Mouse (Mus musculus): ENCODE data around the gene Lmf2. TPM values are rescaled to one million over a fixed set of nuclear protein-coding genes. Genes with fewer than 3 reads are reported as not detected.

Gene Lmf2
- total RNA-seq, 2 experiments from 2014 or later: 14.8 to 20.0 TPM

DNA sequence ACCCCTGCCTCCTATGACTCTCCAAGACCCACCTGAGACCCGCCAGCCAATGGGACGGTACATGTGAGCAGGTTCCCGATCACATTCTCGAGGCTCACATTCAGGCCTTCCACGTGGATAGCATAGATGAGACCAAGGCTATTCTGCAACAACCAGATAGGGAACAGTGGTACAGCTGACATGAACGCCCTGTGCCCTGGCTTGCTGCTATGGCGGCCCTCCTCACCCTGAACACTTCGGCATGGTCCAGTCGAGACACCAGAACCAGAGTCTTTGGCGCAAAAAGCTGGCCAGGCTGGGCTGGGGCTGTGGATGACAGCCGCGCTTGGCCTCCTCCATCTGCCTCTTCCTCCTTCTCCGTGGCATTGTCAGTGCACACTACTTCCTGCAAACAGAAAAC is 48.0 kb downstream of the Lmf2 start:
- DNase-seq (ENCODE audit: low spot score in 2 of 2): no peak
- Histone ChIP-seq H3K4me3 (peak overlapping the region; percentile 23), H3K27ac (peak overlapping the region; percentile 93)
- no peak for TF ChIP-seq CTCF (conservative IDR thresholded peaks at IDR 0.05)

DNA sequence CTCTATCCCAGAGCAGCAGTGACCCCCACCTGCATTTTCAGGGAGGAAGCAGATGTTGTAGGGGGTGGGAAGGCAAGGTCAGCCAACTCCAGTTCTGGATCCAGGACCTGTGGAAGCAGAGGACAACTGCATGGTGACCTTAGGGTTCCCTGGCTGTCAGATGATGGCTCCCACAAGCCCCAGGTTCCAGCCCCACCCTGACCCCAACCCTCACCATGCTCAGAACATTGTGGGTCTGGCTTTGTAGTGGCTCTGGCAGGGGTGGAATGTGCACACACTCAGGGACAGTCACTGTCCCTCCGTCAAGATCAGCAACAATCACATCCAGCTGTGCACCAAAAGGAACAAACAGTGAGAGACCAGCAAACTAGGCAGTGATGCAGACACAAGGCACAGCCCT is 49.5 kb downstream of the Lmf2 start:
- no peak for DNase-seq (ENCODE audit: low spot score in 2 of 2)
- peak overlapping the region; percentile 93; the same call in 1 of the 2 replicates for H3K27ac ChIP-seq
- H3K4me3 ChIP-seq: no peak overlapping the region
- TF ChIP-seq CTCF (conservative IDR thresholded peaks at IDR 0.05): no peak

Small RNA genes lying within 50 kb of the gene (microRNA-seq; reads per million reads assigned to microRNA genes)
- 4.2 to 5.4 reads per million in 2 experiments for gene Mir6959

Other genes with a start within 250 kb of the Lmf2 start
- 10 to 100 TPM; 31.0 to 31.5 TPM for gene Tubgcp6, start 232.5 kb downstream of the Lmf2 start, total RNA-seq (2021)
- 10 to 100 TPM; 16.3 to 17.9 TPM for gene Hdac10, start 227.0 kb downstream of the Lmf2 start, total RNA-seq (2021)
- 1 to 10 TPM; 4.4 to 5.6 TPM for gene Mapk12, start 215.0 kb downstream of the Lmf2 start, total RNA-seq (2021)
- gene Mapk11, start 206.0 kb downstream of the Lmf2 start, total RNA-seq (2021): 10 to 100 TPM; 21.6 to 25.8 TPM
- 10 to 100 TPM; 49.7 to 59.1 TPM for gene Plxnb2, start 174.9 kb downstream of the Lmf2 start, total RNA-seq (2021)
- gene Dennd6b, start 159.2 kb downstream of the Lmf2 start, total RNA-seq (2021): 10 to 100 TPM; 39.6 to 41.5 TPM
- gene Ppp6r2, start 144.1 kb downstream of the Lmf2 start, total RNA-seq (2021): 100 to 1,000 TPM; 170 to 172 TPM
- 100 to 1,000 TPM; 356 to 361 TPM for gene Sbf1, start 40.3 kb downstream of the Lmf2 start, total RNA-seq (2021)
- gene Adm2, start 32.9 kb downstream of the Lmf2 start, total RNA-seq (2021): not detected
- gene Miox, start 21.3 kb downstream of the Lmf2 start, total RNA-seq (2021): not detected
- gene Ncaph2, start 60 bp upstream of the Lmf2 start, total RNA-seq (2021): 100 to 1,000 TPM in 1 of 2 experiments, 10 to 100 TPM in 1; 97.6 to 101 TPM
- 10 to 100 TPM; 28.7 to 33.3 TPM for gene Sco2, start 18.2 kb upstream of the Lmf2 start, total RNA-seq (2021)
- gene Tymp, start 21.4 kb upstream of the Lmf2 start, total RNA-seq (2021): 1 to 10 TPM; 1.3 TPM
- gene Odf3b, start 23.6 kb upstream of the Lmf2 start, total RNA-seq (2021): 1 to 10 TPM; 1.9 to 2.9 TPM
- gene Klhdc7b, start 29.3 kb upstream of the Lmf2 start, total RNA-seq (2021): under 1 TPM; 0.59 to 0.71 TPM
- not detected for gene Syce3, start 54.8 kb upstream of the Lmf2 start, total RNA-seq (2021)
- 1 to 10 TPM; 1.3 to 3.1 TPM for gene Cpt1b, start 70.2 kb upstream of the Lmf2 start, total RNA-seq (2021)
- gene C730034F03Rik, start 73.9 kb upstream of the Lmf2 start, total RNA-seq (2021): 1 to 10 TPM; 1.8 to 3.4 TPM
- gene Gm44502, start 74.0 kb upstream of the Lmf2 start, total RNA-seq (2021): under 1 TPM in 1 of 2 experiments, not detected in 1; 0.66 TPM
- gene Chkb, start 74.2 kb upstream of the Lmf2 start, total RNA-seq (2021): 10 to 100 TPM; 38.9 to 48.2 TPM
- 100 to 1,000 TPM; 254 to 279 TPM for gene Mapk8ip2, start 98.3 kb upstream of the Lmf2 start, total RNA-seq (2021)
- 10 to 100 TPM; 29.2 to 31.4 TPM for gene Arsa, start 121.8 kb upstream of the Lmf2 start, total RNA-seq (2021)
- 100 to 1,000 TPM; 243 to 251 TPM for gene Shank3, start 144.0 kb upstream of the Lmf2 start, total RNA-seq (2021)
- gene Acr, start 212.7 kb upstream of the Lmf2 start, total RNA-seq (2021): 1 to 10 TPM in 1 of 2 experiments, under 1 TPM in 1; 0.92 to 1.3 TPM
- 10 to 100 TPM; 29.6 to 29.9 TPM for gene Rabl2, start 236.3 kb upstream of the Lmf2 start, total RNA-seq (2021)